Comparison of ENCODE assay signal across 17 mouse cellular contexts in the genomic region with DNA sequence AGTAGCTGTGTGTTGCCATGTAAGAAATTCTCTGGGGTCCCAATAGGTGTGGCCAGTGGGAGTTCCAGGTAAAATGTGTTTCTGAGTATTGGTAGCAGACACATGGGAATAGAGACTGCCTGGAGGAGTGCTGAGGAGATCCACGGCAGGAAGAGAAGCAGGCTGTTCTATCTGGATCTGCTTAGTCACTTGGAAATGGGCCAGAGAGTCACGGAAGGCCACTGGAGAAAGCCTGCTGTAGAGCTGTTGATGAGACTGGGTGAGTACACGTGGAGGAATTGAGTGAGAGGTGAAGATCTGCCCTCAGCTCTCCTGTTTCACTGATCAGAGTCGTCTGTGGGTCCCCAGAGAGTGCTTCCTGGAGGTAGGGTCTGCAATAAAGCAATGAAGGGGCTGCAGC.
DNase-seq lines count a peak whose midpoint lies in the region; ATAC-seq and TF ChIP-seq lines count a peak whose summit lies in the region.
"Had no signal": no experiment of that assay in that cellular context is flagged by ENCODE, and none has a peak within 500 bp of the region (broad histone marks: within the 10 kb centered on the region; RNA-seq: fewer than 3 reads in every experiment).

No protein-coding gene starts in this region.

- H3K27me3 ChIP-seq in forebrain, embryonic 16.5 days (replicated peaks; ENCODE audit: control insufficient read depth, insufficient read depth, low read length): no peaks in the 10 kb centered on the region
- no peaks in the 10 kb centered on the region for H3K27me3 ChIP-seq in thymus, adult 2 months (ENCODE audit: control insufficient read depth, insufficient read depth, low read length)
- H3K27me3 ChIP-seq: limb, embryonic 15.5 days; midbrain, embryonic 12.5 days had no signal

- H3K4me1 ChIP-seq in forebrain, embryonic 16.5 days (replicated peaks; ENCODE audit: control insufficient read depth, insufficient read depth, low read length): no peaks in the 10 kb centered on the region
- H3K4me1 ChIP-seq in thymus, adult 2 months (replicated peaks; ENCODE audit: control insufficient read depth, insufficient read depth, low read length): no peaks in the 10 kb centered on the region
- H3K4me1 ChIP-seq: limb, embryonic 15.5 days; midbrain, embryonic 12.5 days had no signal

- peak; percentile 7 for DNase-seq in heart, postnatal 4 days
- no peak for DNase-seq in heart, postnatal 36 days
- peak; percentile 8 for DNase-seq in 416B (ENCODE audit: low read depth)
- DNase-seq in adipocyte (ENCODE audit: low spot score): peak; percentile 86
- peak; percentile 19 for DNase-seq in brain, adult 2 months (ENCODE audit: low read depth, low spot score)
- DNase-seq in thymus, adult 2 months: no peak
- DNase-seq: cerebellum, adult 9-10 months; kidney, adult 18-20 months; kidney, postnatal 25 days; layer of hippocampus, adult 9-11 months; right cerebral cortex, postnatal 14 days had no signal

- H3K9ac ChIP-seq in forebrain, embryonic 16.5 days (replicated peaks; ENCODE audit: low read depth, low read length): no peak overlapping the region
- H3K9ac ChIP-seq: hindbrain, embryonic 14.5 days; limb, embryonic 15.5 days; midbrain, embryonic 12.5 days had no signal

- H3K27ac ChIP-seq in forebrain, embryonic 16.5 days (ENCODE audit: low read length): no peak overlapping the region
- H3K27ac ChIP-seq in thymus, adult 2 months (ENCODE audit: control insufficient read depth, insufficient read depth, low read length): no peak overlapping the region
- H3K27ac ChIP-seq: hindbrain, embryonic 14.5 days; limb, embryonic 15.5 days; midbrain, embryonic 12.5 days had no signal

- WGBS in forebrain, embryonic 16.5 days: 64% methylated on average over 4 of the region's 4 CpGs
- WGBS in thymus, adult 2 months: 67% methylated on average over 4 of the region's 4 CpGs

- intact Hi-C loops in heart, postnatal 36 days (cut with DNase I): no loop called here

- H3K9me3 ChIP-seq in forebrain, embryonic 16.5 days (ENCODE audit: control insufficient read depth, low read length): no peaks in the 10 kb centered on the region
- H3K9me3 ChIP-seq: limb, embryonic 15.5 days; midbrain, embryonic 12.5 days had no signal

- no peaks in the 10 kb centered on the region for H3K36me3 ChIP-seq in forebrain, embryonic 16.5 days (ENCODE audit: control insufficient read depth, insufficient read depth)
- H3K36me3 ChIP-seq in thymus, adult 2 months (ENCODE audit: control insufficient read depth, insufficient read depth, low read length): no peaks in the 10 kb centered on the region
- H3K36me3 ChIP-seq: limb, embryonic 15.5 days; midbrain, embryonic 12.5 days had no signal

- no peak for TF ChIP-seq CTCF in thymus, adult 2 months (IDR thresholded peaks at IDR 0.05; ENCODE audit: borderline replicate concordance, control insufficient read depth, extremely low read depth, insufficient read depth, low read length, poor library complexity)

- no peak for TF ChIP-seq POLR2A in thymus, adult 2 months (IDR thresholded peaks at IDR 0.05; ENCODE audit: control insufficient read depth, extremely low read depth, insufficient read depth, low read length, poor library complexity)

- H3K4me3 ChIP-seq in forebrain, embryonic 16.5 days (replicated peaks; ENCODE audit: low read length): no peak overlapping the region
- H3K4me3 ChIP-seq in thymus, adult 2 months (ENCODE audit: control insufficient read depth, insufficient read depth, low read length): no peak overlapping the region
- H3K4me3 ChIP-seq: limb, embryonic 15.5 days; midbrain, embryonic 12.5 days had no signal

- ATAC-seq in forebrain, embryonic 16.5 days: no peak
- ATAC-seq: activated CD4-positive, CD25-positive, alpha-beta regulatory T cell, adult 4 months; forebrain, embryonic 14.5 days had no signal

- H3K4me2 ChIP-seq in forebrain, embryonic 16.5 days (ENCODE audit: low read length): no peak overlapping the region
- H3K4me2 ChIP-seq: hindbrain, embryonic 14.5 days; limb, embryonic 15.5 days; midbrain, embryonic 12.5 days had no signal

Comparison
In these comparisons a context has a peak if more than half of its experiments do, and no peak if none do; other contexts are left out.
1. DNase-seq: peak in heart, postnatal 4 days (single experiment), 416B (single experiment), adipocyte (single experiment) and brain, adult 2 months (single experiment); none in heart, postnatal 36 days (0 of 2) and thymus, adult 2 months (single experiment).